Mouse (Mus musculus) olfactory bulb, adult 2 months (tissue): ENCODE measurements at regions not wholly inside any gene's neighbourhood (a gene's known extent, or its start where the extent isn't known, plus 50 kb on each side); places are given as distances from the start of the nearest gene placed in this dataset.

Experiments
- H3K27ac ChIP-seq: fragments of 200-500 bp; 2 replicates; pipeline ENCODE4 v1.5.1; 2012; ENCODE audit warnings: low read depth, low read length; ENCODE audit not compliant: insufficient read depth
- H3K4me1 ChIP-seq: fragments of 200-500 bp; 2 replicates; pipeline ENCODE4 v1.6.1; 2012; ENCODE audit warnings: low read length; ENCODE audit not compliant: control insufficient read depth, insufficient read depth
- H3K4me3 ChIP-seq: fragments of 200-500 bp; 2 replicates; pipeline ENCODE4 v1.5.1; 2012; ENCODE audit warnings: mild to moderate bottlenecking, low read depth, low read length, moderate library complexity; ENCODE audit not compliant: insufficient read depth
- CTCF ChIP-seq: fragments of 200-500 bp; IDR thresholded peaks from 2 replicates; pipeline ENCODE4 v1.5.1; 2012; ENCODE audit warnings: low read depth, mild to moderate bottlenecking, low read length, moderate library complexity; ENCODE audit not compliant: insufficient read depth
- POLR2A ChIP-seq: fragments of 200-500 bp; IDR thresholded peaks from 2 replicates; pipeline ENCODE4 v1.6.1; 2012; ENCODE audit warnings: mild to moderate bottlenecking, low read depth, low read length, moderate library complexity; ENCODE audit not compliant: insufficient read depth
- WGBS: fragments of 180-500 bp; shearing (Covaris S2); methylation state at CpG from one replicate; pipeline ENCODE4 v1.1.7; 2018; 5-methylcytosine and 5-hydroxymethylcytosine counted together

GRCm38 (mm10) chr11:32991036-32991616 lies 156.1 kb downstream of the Fgf18 start:
- WGBS = 85% methylated on average over 5 of the region's 5 CpGs
- no peak overlapping the region for H3K27ac ChIP-seq
- TF ChIP-seq CTCF (no peak), POLR2A (no peak)
- no peak overlapping the region for H3K4me3 ChIP-seq
- H3K4me1 ChIP-seq = no peaks in the 10 kb centered on the region

DNA sequence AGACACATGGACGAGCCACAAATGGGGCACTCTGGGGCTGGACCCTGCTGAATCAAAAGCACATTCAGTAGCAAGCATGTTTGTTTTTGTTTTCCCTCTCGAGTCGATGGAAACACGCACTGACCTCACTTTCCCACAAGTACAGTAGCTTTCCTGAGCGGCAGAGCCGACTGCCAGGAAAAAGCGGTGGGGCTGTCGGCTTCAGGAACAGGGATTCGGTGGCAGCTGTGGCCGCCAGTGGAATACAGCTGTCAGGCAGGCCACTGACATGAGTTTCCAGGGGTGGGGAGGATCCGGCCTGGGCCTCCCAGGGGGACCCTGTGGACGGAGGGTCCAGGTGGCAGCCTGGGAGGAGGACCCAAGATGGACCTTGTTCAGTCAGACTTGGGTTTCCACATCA lies 157.0 kb downstream of the Fgf18 start:
- no peak overlapping the region for H3K4me3 ChIP-seq
- TF ChIP-seq CTCF (no peak), POLR2A (no peak)
- no peak overlapping the region for H3K27ac ChIP-seq
- H3K4me1 ChIP-seq = no peaks in the 10 kb centered on the region
- 85% methylated on average over 12 of the region's 12 CpGs for WGBS

DNA sequence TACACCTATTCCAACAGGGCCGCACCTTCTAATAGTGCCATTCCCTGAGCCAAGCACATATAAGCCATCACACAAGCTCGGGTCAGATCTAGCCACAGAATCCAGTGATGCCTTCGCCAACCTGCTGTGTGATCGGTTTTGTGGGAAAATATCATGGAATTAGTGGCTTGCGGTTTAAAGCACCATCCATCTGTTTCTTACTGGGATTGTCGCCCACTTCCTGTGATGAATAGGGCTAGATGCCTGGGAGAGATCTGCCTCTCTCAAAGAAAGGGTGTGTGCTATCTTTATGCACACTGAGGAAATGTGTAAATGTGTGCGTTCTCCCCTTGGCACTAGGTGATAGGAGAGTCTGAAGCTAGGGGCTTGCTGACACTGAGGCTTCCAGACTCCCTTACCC lies 154.5 kb upstream of the Smim23 start:
- WGBS = 89% methylated on average over 7 of the region's 7 CpGs
- no peaks in the 10 kb centered on the region for H3K4me1 ChIP-seq
- no peak for TF ChIP-seq CTCF
- no peak for TF ChIP-seq POLR2A
- no peak overlapping the region for H3K4me3 ChIP-seq
- no peak overlapping the region for H3K27ac ChIP-seq

DNA sequence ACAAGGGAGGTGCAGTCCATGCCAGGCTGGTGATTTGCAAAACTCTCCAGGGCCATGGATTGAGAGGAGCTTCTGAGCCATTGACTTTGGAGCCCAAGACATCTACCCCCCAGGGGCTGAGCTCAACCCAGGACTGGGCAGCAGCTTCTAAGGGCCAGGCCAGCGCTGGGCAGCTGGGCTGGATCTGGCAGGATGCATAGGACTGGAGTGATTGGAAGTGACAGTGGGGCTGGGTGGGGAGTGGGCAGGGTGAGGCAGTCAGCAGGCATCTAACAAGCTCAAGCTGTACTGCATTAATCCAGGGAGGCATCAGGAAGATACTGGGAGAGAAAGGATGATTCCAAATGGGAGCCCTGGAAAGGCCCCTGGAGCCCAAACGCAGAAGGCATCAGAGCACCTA lies 152.2 kb upstream of the Smim23 start:
- H3K27ac ChIP-seq = no peak overlapping the region
- no peak overlapping the region for H3K4me3 ChIP-seq
- TF ChIP-seq CTCF (no peak), POLR2A (no peak)
- H3K4me1 ChIP-seq = no peaks in the 10 kb centered on the region
- 91% methylated on average over 2 of the region's 2 CpGs for WGBS

- 84% methylated on average over 4 of the region's 4 CpGs for WGBS
- no peaks in the 10 kb centered on the region for H3K4me1 ChIP-seq
- no peak overlapping the region for H3K4me3 ChIP-seq
- TF ChIP-seq POLR2A = no peak
- TF ChIP-seq CTCF = no peak
- no peak overlapping the region for H3K27ac ChIP-seq
These were observed 149.0 kb upstream of the Smim23 start for GRCm38 (mm10) chr11:32973453-32973852.

GRCm38 (mm10) chr11:32965418-32965817 lies 141.0 kb upstream of the Smim23 start:
- no peaks in the 10 kb centered on the region for H3K4me1 ChIP-seq
- TF ChIP-seq POLR2A = no peak
- no peak for TF ChIP-seq CTCF
- no peak overlapping the region for H3K4me3 ChIP-seq
- 87% methylated on average over 2 of the region's 2 CpGs for WGBS
- H3K27ac ChIP-seq = no peak overlapping the region

- TF ChIP-seq CTCF (no peak), POLR2A (no peak)
- WGBS = 57% methylated on average over 6 of the region's 6 CpGs
- no peak overlapping the region for H3K27ac ChIP-seq
- H3K4me3 ChIP-seq = no peak overlapping the region
- no peaks in the 10 kb centered on the region for H3K4me1 ChIP-seq
These were observed 139.4 kb upstream of the Smim23 start for GRCm38 (mm10) chr11:32963625-32964293.

GRCm38 (mm10) chr11:32961600-32961999 lies 137.2 kb upstream of the Smim23 start:
- Histone ChIP-seq H3K27ac (no peak overlapping the region), H3K4me3 (no peak overlapping the region)

DNA sequence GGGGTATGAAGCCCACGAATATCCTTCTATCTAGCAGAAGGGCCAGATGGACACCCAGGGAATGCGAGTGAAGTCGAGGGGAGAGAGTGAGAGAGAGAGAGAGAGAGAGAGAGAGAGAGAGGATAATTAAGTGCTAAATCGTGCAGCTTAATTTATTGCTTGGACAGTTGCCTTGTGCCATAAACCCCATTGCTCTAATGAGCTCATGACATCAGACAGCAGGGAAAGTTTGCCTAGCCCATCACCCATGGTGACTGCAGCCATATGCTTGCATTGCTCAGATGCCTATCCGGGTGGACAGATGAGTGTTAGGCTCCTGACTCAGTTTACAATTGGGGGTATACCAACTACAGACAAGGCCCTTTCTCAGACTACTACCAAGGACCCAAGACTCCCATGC lies 134.6 kb upstream of the Smim23 start:
- Histone ChIP-seq H3K4me3 (no peak overlapping the region), H3K27ac (no peak overlapping the region), H3K4me1 (no peaks in the 10 kb centered on the region)
- WGBS = 75% methylated on average over 5 of the region's 5 CpGs
- TF ChIP-seq POLR2A = no peak
- no peak for TF ChIP-seq CTCF

More at GRCm38 (mm10) chr11:32961600-32961999, 137.2 kb upstream of the Smim23 start:
- no peaks in the 10 kb centered on the region for H3K4me1 ChIP-seq
- TF ChIP-seq CTCF (no peak), POLR2A (no peak)
- WGBS = 78% methylated on average over 3 of the region's 3 CpGs

DNA sequence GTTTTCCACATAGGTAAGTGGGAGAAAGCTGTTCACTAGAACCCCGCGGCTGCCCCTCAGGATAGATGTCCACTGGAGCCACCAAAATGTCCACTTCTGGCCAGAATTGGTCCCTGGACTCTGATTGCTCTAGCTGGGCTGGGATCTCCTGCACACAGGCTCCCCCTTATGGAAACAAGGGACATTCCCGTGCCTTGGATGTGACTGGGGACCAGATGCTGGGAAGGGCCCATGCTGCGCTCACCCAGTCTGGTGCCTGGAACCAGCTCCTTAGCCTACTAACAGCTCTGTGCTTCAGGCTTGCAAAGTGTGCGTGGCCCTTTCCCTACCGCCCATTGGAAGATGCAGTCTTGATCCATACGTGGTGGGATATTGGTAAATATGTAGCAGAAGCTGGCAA lies 132.6 kb upstream of the Smim23 start:
- WGBS = 34% methylated on average over 7 of the region's 7 CpGs
- no peak overlapping the region for H3K4me3 ChIP-seq
- no peaks in the 10 kb centered on the region for H3K4me1 ChIP-seq
- no peak overlapping the region for H3K27ac ChIP-seq
- TF ChIP-seq CTCF (0 out of 2 replicates have a peak, but pooled peaks have one; percentile 16), POLR2A (no peak)
